Comparison of ENCODE assay signal across 31 mouse cellular contexts in the genomic region with DNA sequence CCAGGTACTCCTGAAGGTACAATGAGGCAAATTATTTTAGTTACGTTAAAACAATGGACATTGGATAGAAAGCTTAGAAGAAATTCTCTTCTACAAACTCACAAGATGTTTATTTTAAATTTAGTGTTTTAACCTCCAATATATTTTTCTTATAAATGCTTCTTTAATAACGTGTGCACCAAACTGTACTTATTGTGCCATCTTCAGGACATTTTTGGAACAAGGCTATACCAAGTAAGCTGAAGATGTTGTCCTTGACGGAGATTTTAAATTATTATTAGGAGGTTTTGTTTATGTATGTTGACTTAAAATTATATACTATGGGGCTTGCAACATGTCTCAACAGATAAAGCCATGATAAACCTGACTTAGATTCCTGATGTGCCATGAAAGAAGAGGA.
DNase-seq lines count a peak whose midpoint lies in the region; ATAC-seq and TF ChIP-seq lines count a peak whose summit lies in the region.
"Had no signal": no experiment of that assay in that cellular context is flagged by ENCODE, and none has a peak within 500 bp of the region (broad histone marks: within the 10 kb centered on the region; RNA-seq: fewer than 3 reads in every experiment).

No protein-coding gene starts in this region.

- H3K36me3 ChIP-seq in forebrain, embryonic 15.5 days = no peaks in the 10 kb centered on the region
- no peaks in the 10 kb centered on the region for H3K36me3 ChIP-seq in forebrain, embryonic 10.5 days (replicated peaks)
- no peaks in the 10 kb centered on the region for H3K36me3 ChIP-seq in midbrain, postnatal 0 days (ENCODE audit: insufficient read depth, low read length)
- H3K36me3 ChIP-seq in midbrain, embryonic 15.5 days (replicated peaks) = no peaks in the 10 kb centered on the region
- H3K36me3 ChIP-seq in stomach, postnatal 0 days (ENCODE audit: control insufficient read depth, insufficient read depth, low read length) = no peaks in the 10 kb centered on the region
- H3K36me3 ChIP-seq: embryonic facial prominence, embryonic 13.5 days; G1E; heart, embryonic 13.5 days; hindbrain, embryonic 13.5 days; intestine, embryonic 15.5 days; limb, embryonic 12.5 days; neural tube, embryonic 15.5 days had no signal

- H3K9ac ChIP-seq in forebrain, embryonic 15.5 days (replicated peaks) = no peak overlapping the region
- H3K9ac ChIP-seq in midbrain, postnatal 0 days (replicated peaks; ENCODE audit: low read length, poor library complexity, severe bottlenecking) = no peak overlapping the region
- no peak overlapping the region for H3K9ac ChIP-seq in midbrain, embryonic 15.5 days
- no peak overlapping the region for H3K9ac ChIP-seq in stomach, postnatal 0 days (ENCODE audit: low read length)
- H3K9ac ChIP-seq: embryonic facial prominence, embryonic 13.5 days; heart, embryonic 13.5 days; hindbrain, embryonic 13.5 days; intestine, embryonic 15.5 days; limb, embryonic 12.5 days; liver, postnatal 0 days; neural tube, embryonic 15.5 days had no signal

- H3K27ac ChIP-seq in forebrain, embryonic 15.5 days (replicated peaks) = no peak overlapping the region
- no peak overlapping the region for H3K27ac ChIP-seq in forebrain, embryonic 10.5 days
- H3K27ac ChIP-seq in layer of hippocampus, adult 2 months = no peak overlapping the region
- no peak overlapping the region for H3K27ac ChIP-seq in midbrain, postnatal 0 days (ENCODE audit: low read depth, low read length)
- H3K27ac ChIP-seq in midbrain, embryonic 15.5 days = no peak overlapping the region
- no peak overlapping the region for H3K27ac ChIP-seq in stomach, postnatal 0 days (replicated peaks)
- H3K27ac ChIP-seq: embryonic facial prominence, embryonic 13.5 days; heart, adult 2 months; heart, embryonic 13.5 days; hindbrain, embryonic 13.5 days; intestine, embryonic 15.5 days; limb, embryonic 12.5 days; neural tube, embryonic 15.5 days had no signal

- no peak overlapping the region for H3K4me2 ChIP-seq in forebrain, embryonic 15.5 days (replicated peaks)
- no peak overlapping the region for H3K4me2 ChIP-seq in midbrain, postnatal 0 days (ENCODE audit: low read depth, low read length, poor library complexity, severe bottlenecking)
- no peak overlapping the region for H3K4me2 ChIP-seq in midbrain, embryonic 15.5 days
- no peak overlapping the region for H3K4me2 ChIP-seq in stomach, postnatal 0 days (replicated peaks; ENCODE audit: low read depth)
- H3K4me2 ChIP-seq: embryonic facial prominence, embryonic 13.5 days; heart, embryonic 13.5 days; hindbrain, embryonic 13.5 days; intestine, embryonic 15.5 days; limb, embryonic 12.5 days; liver, embryonic 11.5 days; neural tube, embryonic 15.5 days had no signal

- no peak for TF ChIP-seq EP300 in stomach, postnatal 0 days (optimal IDR thresholded peaks at IDR 0.05)

- 0 out of 2 replicates have a peak, but pooled peaks have one; percentile 19 for ATAC-seq in forebrain, embryonic 15.5 days (replicated peaks)
- ATAC-seq in midbrain, postnatal 0 days (ENCODE audit: low FRiP score) = no peak
- no peak for ATAC-seq in midbrain, embryonic 15.5 days (replicated peaks)
- no peak for ATAC-seq in stomach, postnatal 0 days (ENCODE audit: low FRiP score, low TSS enrichment)
- ATAC-seq: intestine, embryonic 15.5 days; liver, postnatal 0 days; midbrain, embryonic 16.5 days had no signal

- no peaks in the 10 kb centered on the region for H3K27me3 ChIP-seq in forebrain, embryonic 15.5 days
- H3K27me3 ChIP-seq in forebrain, embryonic 10.5 days (ENCODE audit: poor library complexity, severe bottlenecking) = no peaks in the 10 kb centered on the region
- H3K27me3 ChIP-seq in midbrain, postnatal 0 days (ENCODE audit: insufficient read depth, low read length) = no peaks in the 10 kb centered on the region
- H3K27me3 ChIP-seq in midbrain, embryonic 15.5 days (replicated peaks) = no peaks in the 10 kb centered on the region
- no peaks in the 10 kb centered on the region for H3K27me3 ChIP-seq in stomach, postnatal 0 days (ENCODE audit: control insufficient read depth, insufficient read depth, low read length)
- H3K27me3 ChIP-seq: embryonic facial prominence, embryonic 13.5 days; heart, embryonic 13.5 days; hindbrain, embryonic 13.5 days; intestine, embryonic 15.5 days; limb, embryonic 12.5 days; megakaryocyte, embryonic 14.5 days; neural tube, embryonic 15.5 days had no signal

- WGBS in forebrain, embryonic 15.5 days = 67% methylated on average over 3 of the region's 3 CpGs
- 90% methylated on average over 3 of the region's 3 CpGs for WGBS in forebrain, embryonic 10.5 days
- 59% methylated on average over 3 of the region's 3 CpGs for WGBS in midbrain, postnatal 0 days
- WGBS in midbrain, embryonic 15.5 days = 70% methylated on average over 3 of the region's 3 CpGs
- 48% methylated on average over 3 of the region's 3 CpGs for whole genome bisulfite sequencing in stomach, postnatal 0 days

- H3K4me3 ChIP-seq in forebrain, embryonic 15.5 days = no peak overlapping the region
- H3K4me3 ChIP-seq in forebrain, embryonic 10.5 days = no peak overlapping the region
- no peak overlapping the region for H3K4me3 ChIP-seq in layer of hippocampus, adult 2 months
- H3K4me3 ChIP-seq in midbrain, postnatal 0 days (ENCODE audit: low read depth, low read length) = no peak overlapping the region
- no peak overlapping the region for H3K4me3 ChIP-seq in midbrain, embryonic 15.5 days
- H3K4me3 ChIP-seq in stomach, postnatal 0 days (ENCODE audit: low read depth, low read length) = no peak overlapping the region
- H3K4me3 ChIP-seq: embryonic facial prominence, embryonic 13.5 days; heart, adult 2 months; heart, embryonic 13.5 days; hindbrain, embryonic 13.5 days; intestine, embryonic 15.5 days; limb, embryonic 12.5 days; megakaryocyte, embryonic 14.5 days; neural tube, embryonic 15.5 days had no signal

- H3K4me1 ChIP-seq in forebrain, embryonic 15.5 days = no peaks in the 10 kb centered on the region
- no peaks in the 10 kb centered on the region for H3K4me1 ChIP-seq in forebrain, embryonic 10.5 days
- H3K4me1 ChIP-seq in midbrain, postnatal 0 days (ENCODE audit: insufficient read depth, low read length) = no peaks in the 10 kb centered on the region
- H3K4me1 ChIP-seq in midbrain, embryonic 15.5 days = no peaks in the 10 kb centered on the region
- H3K4me1 ChIP-seq in stomach, postnatal 0 days (replicated peaks; ENCODE audit: control insufficient read depth, insufficient read depth) = no peaks in the 10 kb centered on the region
- H3K4me1 ChIP-seq: embryonic facial prominence, embryonic 13.5 days; heart, embryonic 13.5 days; hindbrain, embryonic 13.5 days; intestine, embryonic 15.5 days; limb, embryonic 12.5 days; megakaryocyte, embryonic 14.5 days; neural tube, embryonic 15.5 days had no signal

- peak; percentile 80 for TF ChIP-seq CTCF in layer of hippocampus, adult 2 months (conservative IDR thresholded peaks at IDR 0.05)
- peak; percentile 81 for TF ChIP-seq CTCF in midbrain, postnatal 0 days (IDR thresholded peaks at IDR 0.05)
- TF ChIP-seq CTCF in stomach, postnatal 0 days (IDR thresholded peaks at IDR 0.05; ENCODE audit: low read depth) = peak; percentile 42

- DNase-seq in forebrain, embryonic 10.5 days (ENCODE audit: extremely low spot score, low spot score) = no peak
- DNase-seq in layer of hippocampus, adult 2 months (ENCODE audit: low spot score in 2 of 2) = no peak
- DNase-seq in layer of hippocampus, adult 9-11 months = no peak
- DNase-seq in midbrain, postnatal 0 days (ENCODE audit: low spot score) = peak; percentile 59
- no peak for DNase-seq in stomach, postnatal 0 days (ENCODE audit: low spot score)
- DNase-seq in adrenal gland, postnatal 25 days = no peak
- DNase-seq: adrenal gland, adult 2 months; cerebellum, adult 8-10 months; cerebellum, postnatal 36 days; embryo, embryonic 11 days; gastrocnemius, postnatal 36 days; heart, adult 2 months; heart, postnatal 14 days; kidney, postnatal 4 days; liver, postnatal 0 days; lung, postnatal 36 days; spleen, adult 18-20 months; thymus, adult 18-20 months; thymus, postnatal 36 days had no signal

- H3K9me3 ChIP-seq in forebrain, embryonic 15.5 days = no peaks in the 10 kb centered on the region
- H3K9me3 ChIP-seq in forebrain, embryonic 10.5 days = no peaks in the 10 kb centered on the region
- no peaks in the 10 kb centered on the region for H3K9me3 ChIP-seq in midbrain, postnatal 0 days (ENCODE audit: low read length)
- H3K9me3 ChIP-seq in midbrain, embryonic 15.5 days = no peaks in the 10 kb centered on the region
- no peaks in the 10 kb centered on the region for H3K9me3 ChIP-seq in stomach, postnatal 0 days (ENCODE audit: control insufficient read depth, low read length)
- H3K9me3 ChIP-seq: embryonic facial prominence, embryonic 13.5 days; G1E; heart, embryonic 13.5 days; hindbrain, embryonic 13.5 days; intestine, embryonic 15.5 days; limb, embryonic 12.5 days; megakaryocyte, embryonic 14.5 days; neural tube, embryonic 15.5 days had no signal
